Mouse (Mus musculus) myocyte (in vitro differentiated cells): ENCODE measurements around the gene Vsig10l. TPM values are rescaled to one million over a fixed set of nuclear protein-coding genes. Genes with fewer than 3 reads are reported as not detected.
A peak's percentile ranks its signal among the peaks of the same experiment; 100 is the strongest.

Source experiments
- H3K27me3 ChIP-seq: one replicate; pipeline ENCODE4 v1.6.1; 2011; ENCODE audit not compliant: control insufficient read depth, insufficient read depth, insufficient read length
- H3K36me3 ChIP-seq: one replicate; pipeline ENCODE4 v1.6.1; 2011; ENCODE audit not compliant: control insufficient read depth, insufficient read depth
- H3K4me2 ChIP-seq: one replicate; pipeline ENCODE4 v1.6.1; 2011; ENCODE audit warnings: low read depth, control low read depth
- H3K4me3 ChIP-seq: one replicate; pipeline ENCODE4 v1.5.1; 2011; ENCODE audit warnings: mild to moderate bottlenecking, control low read depth, moderate library complexity
- H3K79me2 ChIP-seq: one replicate; pipeline ENCODE4 v1.6.1; 2011; ENCODE audit not compliant: control insufficient read depth, insufficient read depth
- H3ac ChIP-seq: one replicate; pipeline ENCODE4 v1.6.1; 2011; ENCODE audit not compliant: control insufficient read depth, insufficient read length
- CEBPB ChIP-seq: IDR thresholded peaks from 2 replicates; pipeline ENCODE4 v1.6.1; 2011; ENCODE audit warnings: mild to moderate bottlenecking, moderate library complexity; ENCODE audit not compliant: poor library complexity, insufficient read depth, severe bottlenecking
- E2F4 ChIP-seq: IDR thresholded peaks from one replicate; pipeline ENCODE4 v1.6.1; 2011; ENCODE audit warnings: mild to moderate bottlenecking, control low read depth, moderate library complexity; ENCODE audit not compliant: insufficient read depth
- MAX ChIP-seq: IDR thresholded peaks from one replicate; pipeline ENCODE4 v1.6.1; 2011; ENCODE audit warnings: low read depth, mild to moderate bottlenecking, control low read depth
- MYOD1 ChIP-seq, 3 experiments: IDR thresholded peaks; one replicate each; pipeline ENCODE4 v1.6.1; 2011; ENCODE audit warnings: control low read depth in 2 of 3, low read depth in 2 of 3, mild to moderate bottlenecking in 2 of 3, moderate library complexity in 1 of 3; ENCODE audit not compliant: insufficient read length in 2 of 3, control insufficient read depth in 1 of 3
- MYOG ChIP-seq, 3 experiments: IDR thresholded peaks; one replicate each; pipeline ENCODE4 v1.6.1; 2011; ENCODE audit warnings: control low read depth in 2 of 3, low read depth in 2 of 3, mild to moderate bottlenecking in 2 of 3; ENCODE audit not compliant: insufficient read length in 2 of 3, control insufficient read depth in 1 of 3, insufficient read depth in 1 of 3
- POLR2A ChIP-seq: IDR thresholded peaks from one replicate; pipeline ENCODE4 v1.6.1; 2011; ENCODE audit warnings: low read depth, mild to moderate bottlenecking, control low read depth, moderate library complexity; ENCODE audit not compliant: insufficient read length
- POLR2AphosphoS2 ChIP-seq: IDR thresholded peaks from one replicate; pipeline ENCODE4 v1.6.1; 2011; ENCODE audit warnings: low read depth, control low read depth; ENCODE audit not compliant: insufficient read length
- REST ChIP-seq: IDR thresholded peaks from one replicate; pipeline ENCODE4 v1.6.1; 2011; ENCODE audit warnings: mild to moderate bottlenecking, control low read depth, moderate library complexity; ENCODE audit not compliant: insufficient read depth, insufficient read length
- SRF ChIP-seq: IDR thresholded peaks from one replicate; pipeline ENCODE4 v1.6.1; 2011; ENCODE audit warnings: low read depth; ENCODE audit not compliant: control insufficient read depth, insufficient read length
- TCF12 ChIP-seq: IDR thresholded peaks from one replicate; pipeline ENCODE4 v1.6.1; 2011; ENCODE audit warnings: mild to moderate bottlenecking, control low read depth; ENCODE audit not compliant: poor library complexity, insufficient read depth, severe bottlenecking
- TCF3 ChIP-seq: IDR thresholded peaks from one replicate; pipeline ENCODE4 v1.6.1; 2011; ENCODE audit warnings: low read depth, control low read depth; ENCODE audit not compliant: insufficient read length
- USF1 ChIP-seq: IDR thresholded peaks from one replicate; pipeline ENCODE4 v1.6.1; 2011; ENCODE audit warnings: low read depth, mild to moderate bottlenecking, control low read depth, moderate library complexity
- polyA plus RNA-seq: library from polyadenylated mRNA; unstranded; fragments of >200 nt; fragmentation: generic; extraction: Trizol; gene quantifications from one replicate; pipeline ENCODE4 v1.2.1, GENCODE M21; 2012; ENCODE audit warnings: missing spikeins

Vsig10l gene
- polyA plus RNA-seq, 1 experiment, result 0.73 TPM

DNA sequence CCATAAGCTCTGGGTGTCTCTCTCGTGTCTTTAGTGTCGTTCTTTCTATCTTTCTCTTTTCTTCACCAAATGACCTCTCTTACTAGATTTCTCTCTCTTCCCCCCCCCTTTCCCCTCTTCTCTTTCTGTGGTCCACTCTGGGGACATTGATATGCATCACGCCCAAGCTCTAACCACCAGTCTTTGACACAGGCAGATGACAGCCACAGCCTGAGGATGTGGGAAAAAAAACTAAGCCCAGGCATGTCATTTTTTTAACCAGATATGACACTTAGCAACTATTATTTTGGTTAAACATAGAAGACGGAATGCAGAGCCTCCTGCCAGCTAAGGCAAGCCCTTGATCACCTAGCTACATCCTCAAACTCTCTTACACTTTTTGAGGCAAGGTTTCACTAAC is 24.3 kb upstream of the Vsig10l start:
- H3K4me3 ChIP-seq, result no peak overlapping the region
- TF ChIP-seq USF1 (no peak), REST (no peak), POLR2AphosphoS2 (no peak), E2F4 (no peak), CEBPB (no peak), TCF3 (no peak)
- H3K4me2 ChIP-seq, result no peak overlapping the region
- H3K79me2 ChIP-seq, result no peaks in the 10 kb centered on the region
- H3K36me3 ChIP-seq, result no peaks in the 10 kb centered on the region
- no peak overlapping the region for H3ac ChIP-seq
- no peaks in the 10 kb centered on the region for H3K27me3 ChIP-seq

DNA sequence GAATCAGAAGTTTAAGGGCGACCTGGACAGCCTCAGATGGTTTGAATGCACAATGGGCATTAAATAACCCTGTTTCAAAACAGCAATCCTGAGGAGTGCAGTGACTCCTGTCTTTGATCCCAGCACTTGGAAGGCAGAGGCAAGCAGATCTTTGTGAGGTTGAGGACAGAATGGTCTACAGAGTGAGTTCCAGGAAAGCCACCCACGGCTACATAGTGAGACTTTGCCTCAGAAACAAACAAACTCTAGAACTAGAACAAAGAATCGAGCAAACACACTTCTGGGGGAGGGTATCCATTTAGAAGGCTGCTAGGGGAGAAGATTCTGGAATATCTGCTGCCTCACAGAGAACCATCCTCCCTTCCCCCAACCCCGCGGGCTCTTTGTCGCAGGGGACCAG is 22.5 kb upstream of the Vsig10l start, which contains the start of gene Cldnd2:
TSS of gene Cldnd2 (plus strand) at position 301 of the 400 bp plus-strand sequence.
- Histone ChIP-seq H3K36me3 (no peaks in the 10 kb centered on the region), H3K4me3 (no peak within 1 kb of the TSS), H3K79me2 (peaks cover 7% of the 10 kb centered on the region), H3K27me3 (no peaks in the 10 kb centered on the region), H3ac (no peak within 1 kb of the TSS), H3K4me2 (no peak within 1 kb of the TSS)
- no peak for TF ChIP-seq MYOD1 (IDR thresholded peaks at IDR 0.05; ENCODE audit: control insufficient read depth in 1 of 3, insufficient read length in 2 of 3, low read depth in 2 of 3)
- TF ChIP-seq TCF12, result no peak
- TF ChIP-seq MYOG (IDR thresholded peaks at IDR 0.05; ENCODE audit: control insufficient read depth in 1 of 3, insufficient read depth in 1 of 3, insufficient read length in 2 of 3, low read depth in 2 of 3), result no peak
- no peak for TF ChIP-seq TCF3
- no peak for TF ChIP-seq POLR2AphosphoS2
- TF ChIP-seq REST, result no peak
- no peak for TF ChIP-seq SRF
- no peak for TF ChIP-seq USF1
- TF ChIP-seq MAX, result no peak
- TF ChIP-seq POLR2A, result no peak
- TF ChIP-seq E2F4, result no peak
- TF ChIP-seq CEBPB, result no peak

DNA sequence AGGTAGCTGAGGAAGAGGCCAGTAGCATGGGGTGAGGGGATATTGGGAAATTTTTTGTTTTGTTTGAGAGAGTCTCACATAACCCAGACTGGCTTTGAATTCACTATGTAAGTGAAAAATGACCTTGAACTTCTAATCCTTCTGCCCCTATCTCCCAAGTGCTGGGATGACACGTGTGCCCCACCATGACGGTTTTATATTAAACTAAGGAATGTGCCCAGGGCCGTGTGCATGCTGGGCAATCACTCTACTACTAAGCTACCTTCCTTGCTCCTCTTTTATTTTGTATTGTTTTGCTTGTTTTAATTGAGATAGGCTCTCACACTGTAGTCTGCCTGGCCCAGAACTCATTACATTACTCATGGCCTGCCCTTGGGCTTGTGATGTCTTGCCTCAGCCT is 21.9 kb upstream of the Vsig10l start:
- Histone ChIP-seq H3K27me3 (no peaks in the 10 kb centered on the region), H3K79me2 (peaks cover 11% of the 10 kb centered on the region), H3K36me3 (no peaks in the 10 kb centered on the region), H3K4me2 (no peak overlapping the region), H3ac (no peak overlapping the region), H3K4me3 (no peak overlapping the region)
- no peak for TF ChIP-seq E2F4
- TF ChIP-seq POLR2AphosphoS2, result no peak
- TF ChIP-seq TCF12, result no peak
- TF ChIP-seq REST, result no peak
- no peak for TF ChIP-seq MYOG (IDR thresholded peaks at IDR 0.05; ENCODE audit: control insufficient read depth in 1 of 3, insufficient read depth in 1 of 3, insufficient read length in 2 of 3, low read depth in 2 of 3)

DNA sequence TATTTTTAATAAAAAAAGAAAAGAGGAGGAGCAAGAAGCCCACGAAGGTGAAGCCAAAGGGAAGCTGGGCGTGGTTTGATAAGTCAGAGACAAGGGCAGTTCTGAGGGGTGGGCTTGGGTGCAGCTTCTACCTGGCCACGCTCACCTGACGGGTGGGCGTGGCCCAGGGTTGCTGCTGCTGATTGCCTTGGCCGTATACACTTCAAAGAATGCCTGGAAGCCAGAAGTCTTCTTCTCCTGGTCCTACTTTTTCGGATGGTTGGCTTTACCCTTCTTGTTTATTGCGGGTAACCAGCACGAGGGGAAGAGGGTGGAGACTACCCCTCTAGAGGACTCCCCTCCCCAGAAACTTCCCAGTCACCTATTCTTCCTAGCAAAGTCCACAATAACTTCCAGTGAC is 20.3 kb upstream of the Vsig10l start:
- Histone ChIP-seq H3K4me3 (peak overlapping the region; percentile 69), H3K79me2 (peaks cover 11% of the 10 kb centered on the region), H3ac (peak overlapping the region; percentile 44), H3K4me2 (peak overlapping the region; percentile 99), H3K27me3 (no peaks in the 10 kb centered on the region), H3K36me3 (no peaks in the 10 kb centered on the region)
- TF ChIP-seq USF1 (no peak), TCF12 (no peak), MYOD1 (IDR thresholded peaks at IDR 0.05; ENCODE audit: control insufficient read depth in 1 of 3, insufficient read length in 2 of 3, low read depth in 2 of 3) (no peak), SRF (no peak), POLR2A (no peak), MYOG (IDR thresholded peaks at IDR 0.05; ENCODE audit: control insufficient read depth in 1 of 3, insufficient read depth in 1 of 3, insufficient read length in 2 of 3, low read depth in 2 of 3) (no peak), POLR2AphosphoS2 (no peak), MAX (no peak), CEBPB (no peak), E2F4 (no peak), REST (no peak), TCF3 (no peak)

DNA sequence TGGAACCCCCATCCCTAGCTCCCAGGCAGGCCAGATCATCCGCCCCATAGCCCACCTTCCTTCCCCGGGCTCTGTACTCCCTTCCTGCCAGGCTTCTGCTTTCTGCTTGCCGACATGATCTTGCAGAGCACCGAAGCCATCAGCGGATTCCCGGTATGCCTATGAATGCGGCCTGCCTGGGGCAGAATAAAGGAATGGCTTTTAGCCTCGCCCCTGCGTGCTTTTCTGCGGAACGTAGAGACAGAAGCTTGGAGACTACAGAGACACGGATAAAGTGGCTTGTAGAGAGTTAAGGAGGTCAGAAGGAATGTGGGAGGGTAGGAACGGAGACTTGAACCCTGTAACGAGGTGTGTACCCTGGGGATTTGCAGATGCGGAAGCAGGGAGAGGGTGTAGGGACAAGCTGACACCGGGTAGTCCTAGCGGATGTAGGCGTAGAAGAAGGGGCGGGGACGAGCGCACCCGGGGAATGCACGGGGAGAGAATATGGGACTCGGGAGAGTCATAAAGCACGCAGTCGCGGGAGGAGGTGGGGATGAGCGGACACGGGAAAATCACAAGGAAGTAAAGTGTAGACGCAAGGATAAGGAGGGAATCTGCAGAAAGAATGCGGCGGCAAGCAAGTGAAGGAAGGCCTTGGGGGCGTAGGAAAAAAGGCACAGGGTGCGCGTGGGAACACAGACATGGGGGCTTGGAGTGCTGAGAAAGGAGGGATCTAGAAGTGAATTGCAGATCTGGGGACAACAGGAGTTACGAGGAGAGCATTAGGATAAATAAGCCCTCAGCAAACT is 19.6 kb upstream of the Vsig10l start:
- H3K4me2 ChIP-seq, result peak overlapping the region; percentile 99
- TF ChIP-seq USF1 (no peak), POLR2AphosphoS2 (peak; percentile 59), POLR2A (peak; percentile 64)
- no peaks in the 10 kb centered on the region for H3K36me3 ChIP-seq
- H3K79me2 ChIP-seq, result peaks cover 11% of the 10 kb centered on the region
- peak overlapping the region; percentile 69 for H3K4me3 ChIP-seq
- H3K27me3 ChIP-seq, result no peaks in the 10 kb centered on the region
- peak overlapping the region; percentile 44 for H3ac ChIP-seq
